Mouse (Mus musculus): ENCODE measurements around the gene Ugt2a1. TPM values are rescaled to one million over a fixed set of nuclear protein-coding genes. Genes with fewer than 3 reads are reported as not detected.
"Not testable (repeated sequence)": the region's sequence is repeated elsewhere in the genome, so short reads cannot be mapped to it uniquely, and the experiment has no call there.

Gene Ugt2a1
- polyA plus RNA-seq, 1 experiment from 2014 or later: not detected

DNA sequence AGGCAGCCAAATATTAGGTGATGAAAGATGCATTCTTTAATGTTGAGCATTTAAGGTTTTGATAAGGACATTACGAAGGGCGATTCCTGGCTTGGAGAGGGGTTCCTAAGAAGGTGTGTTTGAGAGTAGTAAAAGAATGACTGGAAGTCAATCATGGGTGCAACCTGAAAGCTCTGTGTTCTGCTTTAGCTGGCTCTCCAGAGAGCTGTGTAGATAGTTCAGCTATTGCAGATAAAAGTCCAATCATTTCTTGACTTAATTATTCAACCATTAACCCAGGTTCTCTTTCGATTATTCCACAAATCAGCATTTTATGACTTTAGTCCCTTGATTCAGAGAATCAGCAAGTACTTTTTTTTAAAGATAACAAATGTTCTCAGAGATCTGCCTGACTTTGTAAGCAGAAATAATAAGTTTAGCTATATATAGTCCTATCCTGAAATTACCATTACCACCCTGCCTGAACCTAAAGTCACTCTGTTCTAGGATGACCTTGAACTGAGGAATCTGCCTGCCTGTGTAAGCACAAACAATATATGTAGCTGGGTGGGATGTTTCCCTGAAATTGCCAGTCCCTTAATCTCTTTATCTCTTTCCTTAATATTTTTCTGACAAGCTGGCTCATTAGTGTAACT lies 34.3 kb downstream of the Ugt2a1 start:
- no peak overlapping the region for H3K4me2 ChIP-seq (replicated peaks)
- H3K4me3 ChIP-seq: no peak overlapping the region
- no peaks in the 10 kb centered on the region for H3K9me3 ChIP-seq
- no peak overlapping the region for H3K9ac ChIP-seq
- no peaks in the 10 kb centered on the region for H3K4me1 ChIP-seq
- no peaks in the 10 kb centered on the region for H3K27me3 ChIP-seq (replicated peaks)
- H3K27ac ChIP-seq: no peak overlapping the region
- 90% methylated on average over 3 of the region's 3 CpGs for WGBS
- no peak for ATAC-seq (ENCODE audit: low FRiP score, low read depth)
- no peaks in the 10 kb centered on the region for H3K36me3 ChIP-seq

- ATAC-seq (ENCODE audit: low FRiP score, low read depth): no peak
- H3K36me3 ChIP-seq: no peaks in the 10 kb centered on the region
- H3K4me3 ChIP-seq: no peak overlapping the region
- no peak overlapping the region for H3K9ac ChIP-seq
- no peak overlapping the region for H3K27ac ChIP-seq
- no peaks in the 10 kb centered on the region for H3K9me3 ChIP-seq
- H3K4me1 ChIP-seq: no peaks in the 10 kb centered on the region
- H3K4me2 ChIP-seq (replicated peaks): no peak overlapping the region
- no peaks in the 10 kb centered on the region for H3K27me3 ChIP-seq (replicated peaks)
These were observed 35.2 kb downstream of the Ugt2a1 start for GRCm38 (mm10) chr5:87455519-87455918.

DNA sequence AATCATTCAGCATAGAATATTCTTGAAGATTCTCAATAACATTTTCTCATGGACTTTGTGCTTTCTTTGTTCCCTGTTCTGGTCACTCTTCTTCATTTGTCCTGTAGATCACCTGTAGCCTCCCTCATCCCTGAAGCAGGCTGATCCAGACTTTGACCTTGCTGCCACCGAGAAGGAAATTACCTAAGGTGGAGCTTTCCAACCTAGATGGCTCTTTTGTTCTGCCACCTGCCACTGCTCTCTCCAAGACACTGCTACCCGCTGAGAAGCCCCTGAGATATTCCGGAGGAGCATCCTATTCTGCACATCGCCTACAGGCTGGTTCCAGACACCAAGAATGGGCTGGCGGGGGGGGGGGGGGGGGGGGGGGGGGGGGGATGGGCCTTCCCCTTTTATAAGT lies 38.2 kb downstream of the Ugt2a1 start:
- 64% methylated on average over 4 of the region's 5 CpGs for WGBS
- H3K4me1 ChIP-seq; H3K27ac ChIP-seq; H3K9me3 ChIP-seq; H3K9ac ChIP-seq; ATAC-seq (ENCODE audit: low FRiP score, low read depth); H3K4me3 ChIP-seq; H3K27me3 ChIP-seq (replicated peaks); H3K36me3 ChIP-seq; H3K4me2 ChIP-seq (replicated peaks): not testable (repeated sequence)

GRCm38 (mm10) chr5:87436264-87436663 lies 54.4 kb downstream of the Ugt2a1 start:
- H3K27ac ChIP-seq: no peak overlapping the region
- H3K27me3 ChIP-seq (replicated peaks): no peaks in the 10 kb centered on the region
- no peaks in the 10 kb centered on the region for H3K9me3 ChIP-seq
- WGBS: 41% methylated on average over 3 of the region's 3 CpGs
- no peaks in the 10 kb centered on the region for H3K36me3 ChIP-seq
- H3K9ac ChIP-seq: no peak overlapping the region
- no peak overlapping the region for H3K4me2 ChIP-seq (replicated peaks)
- ATAC-seq (ENCODE audit: low FRiP score, low read depth): no peak
- no peak overlapping the region for H3K4me3 ChIP-seq
- no peaks in the 10 kb centered on the region for H3K4me1 ChIP-seq

GRCm38 (mm10) chr5:87425676-87426075 lies 65.0 kb downstream of the Ugt2a1 start:
- H3K9ac ChIP-seq: no peak overlapping the region
- no peak overlapping the region for H3K27ac ChIP-seq
- H3K36me3 ChIP-seq: no peaks in the 10 kb centered on the region
- ATAC-seq (ENCODE audit: low FRiP score, low read depth): no peak
- no peaks in the 10 kb centered on the region for H3K4me1 ChIP-seq
- H3K4me3 ChIP-seq: no peak overlapping the region
- 78% methylated on average over 3 of the region's 3 CpGs for WGBS
- H3K9me3 ChIP-seq: no peaks in the 10 kb centered on the region
- no peaks in the 10 kb centered on the region for H3K27me3 ChIP-seq (replicated peaks)
- H3K4me2 ChIP-seq (replicated peaks): no peak overlapping the region

DNA sequence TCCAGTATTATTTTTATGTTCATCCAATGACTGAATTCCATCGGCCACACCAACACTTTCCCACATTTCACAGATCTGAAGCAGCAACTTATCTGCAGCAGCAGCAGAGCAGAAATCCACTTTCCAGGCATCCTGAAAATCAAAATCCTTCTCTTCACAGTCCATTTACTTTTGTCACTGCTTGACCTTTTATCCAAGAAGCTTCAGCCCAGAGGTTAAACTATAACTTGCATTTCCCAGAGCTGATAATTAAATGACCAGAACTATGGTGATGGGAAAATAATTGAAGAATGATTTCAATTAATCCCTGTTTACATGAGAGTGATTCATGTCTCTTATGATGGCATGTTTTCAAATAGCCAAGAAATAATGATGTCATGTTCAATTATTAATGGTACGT lies 66.6 kb downstream of the Ugt2a1 start, which contains the start of gene Ugt2b38:
Ugt2b38 (minus strand) TSS at position 163 of the 400 bp plus-strand sequence.
- H3K4me2 ChIP-seq (replicated peaks); H3K4me1 ChIP-seq; H3K9me3 ChIP-seq; H3K9ac ChIP-seq; H3K36me3 ChIP-seq; H3K4me3 ChIP-seq; H3K27me3 ChIP-seq (replicated peaks); ATAC-seq (ENCODE audit: low FRiP score, low read depth); H3K27ac ChIP-seq: not testable (repeated sequence)
- 93% methylated on average over 1 of the region's 2 CpGs for WGBS

Other genes starting within 250 kb of the Ugt2a1 start
- gene Ugt2b37, start 236.1 kb downstream of the Ugt2a1 start, polyA plus RNA-seq (2016; fragmentation: Nextera tagmentation; extraction: Ambion mirVana): not detected in 2 replicates
- gene Ugt2a3, start 153.7 kb downstream of the Ugt2a1 start, polyA plus RNA-seq (2016; fragmentation: Nextera tagmentation; extraction: Ambion mirVana): not detected in 2 replicates
- not detected in 2 replicates for gene Ugt2b38, start 66.7 kb downstream of the Ugt2a1 start, polyA plus RNA-seq (2016; fragmentation: Nextera tagmentation; extraction: Ambion mirVana)
- not detected in 2 replicates for gene Ugt2a2, start 8.6 kb downstream of the Ugt2a1 start, polyA plus RNA-seq (2016; fragmentation: Nextera tagmentation; extraction: Ambion mirVana)
- not detected in 2 replicates for gene Gm43638, start 4.1 kb downstream of the Ugt2a1 start, polyA plus RNA-seq (2016; fragmentation: Nextera tagmentation; extraction: Ambion mirVana)
- gene Sult1b1, start 47.3 kb upstream of the Ugt2a1 start, polyA plus RNA-seq (2016; fragmentation: Nextera tagmentation; extraction: Ambion mirVana): not detected in 2 replicates
- not detected in 2 replicates for gene Sult1d1, start 78.2 kb upstream of the Ugt2a1 start, polyA plus RNA-seq (2016; fragmentation: Nextera tagmentation; extraction: Ambion mirVana)
- not detected in 2 replicates for gene Sult1e1, start 100.7 kb upstream of the Ugt2a1 start, polyA plus RNA-seq (2016; fragmentation: Nextera tagmentation; extraction: Ambion mirVana)
- not detected in 2 replicates for gene Csn1s1, start 175.3 kb upstream of the Ugt2a1 start, polyA plus RNA-seq (2016; fragmentation: Nextera tagmentation; extraction: Ambion mirVana)
- gene Csn2, start 208.8 kb upstream of the Ugt2a1 start, polyA plus RNA-seq (2016; fragmentation: Nextera tagmentation; extraction: Ambion mirVana): not detected in 2 replicates

All from neural tube, embryonic 12.5 days (tissue).